Mouse (Mus musculus): ENCODE measurements around the gene Ovol1.

GRCm38 (mm10) chr19:5607705-5608410, 47.4 kb upstream of the Ovol1 start:
- TF ChIP-seq CTCF (IDR thresholded peaks at IDR 0.05; ENCODE audit: control insufficient read depth, insufficient read depth, low read length) (no peak), POLR2A (IDR thresholded peaks at IDR 0.05; ENCODE audit: borderline replicate concordance, control insufficient read depth, low read depth, low read length) (no peak)

All from bone marrow, adult 2 months (tissue).